Mouse (Mus musculus) kidney, adult 8-10 months (tissue): ENCODE results near the gene Mfn1.
A peak's percentile ranks its signal among the peaks of the same experiment; 100 is the strongest.

ENCODE experiments used
- DNase-seq, 2 experiments: peaks; one replicate each; pipeline ENCODE4 v3.0.0; 2022

The Mfn1 gene

DNA sequence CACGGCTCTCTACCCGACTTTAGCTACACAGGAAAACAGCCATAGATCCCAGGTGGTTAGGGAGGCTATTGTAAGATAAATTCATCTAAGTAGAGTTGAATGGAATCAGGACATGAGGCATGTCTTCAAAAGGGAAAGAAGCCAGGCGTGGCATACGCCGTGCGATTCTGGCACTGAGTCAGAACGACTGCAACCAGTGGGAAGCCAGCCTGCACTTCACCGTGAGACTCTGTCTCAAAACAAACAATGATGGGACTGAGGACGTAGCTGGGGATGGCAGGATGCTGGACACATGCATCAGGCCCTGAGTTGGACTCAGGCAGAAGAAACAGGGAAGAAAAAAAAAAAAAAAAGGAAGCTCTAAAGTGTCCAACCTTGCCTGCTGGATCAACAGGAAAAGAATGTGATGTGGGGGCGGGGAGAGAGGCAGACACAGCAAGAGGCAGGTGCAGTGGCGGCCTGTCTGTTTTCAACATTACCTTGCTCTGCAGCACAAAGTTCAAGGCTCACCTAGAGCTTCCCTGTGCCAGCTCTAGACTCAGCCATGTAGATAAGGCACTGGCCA is 82.4 kb downstream of the Mfn1 start:
- DNase-seq = no peak

DNA sequence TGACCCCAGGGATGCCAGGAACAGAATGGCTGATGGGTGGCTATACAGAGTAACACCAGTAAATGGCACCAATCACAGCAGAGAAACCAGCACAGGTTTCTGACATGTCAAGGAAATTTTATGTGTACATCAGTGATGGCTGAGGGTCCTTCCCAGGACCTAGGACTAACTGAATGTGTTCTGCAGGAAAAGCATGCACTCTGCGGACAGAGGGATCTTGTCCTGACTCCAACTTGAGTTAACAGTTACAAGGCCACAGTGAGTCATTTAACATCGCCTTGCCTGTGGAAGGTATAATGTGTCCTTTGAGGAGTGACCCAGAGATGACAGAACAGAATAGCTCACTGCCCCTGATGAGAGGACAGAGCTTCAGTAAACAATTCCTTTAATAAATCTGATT is 85.5 kb downstream of the Mfn1 start:
- DNase-seq = no peak

DNA sequence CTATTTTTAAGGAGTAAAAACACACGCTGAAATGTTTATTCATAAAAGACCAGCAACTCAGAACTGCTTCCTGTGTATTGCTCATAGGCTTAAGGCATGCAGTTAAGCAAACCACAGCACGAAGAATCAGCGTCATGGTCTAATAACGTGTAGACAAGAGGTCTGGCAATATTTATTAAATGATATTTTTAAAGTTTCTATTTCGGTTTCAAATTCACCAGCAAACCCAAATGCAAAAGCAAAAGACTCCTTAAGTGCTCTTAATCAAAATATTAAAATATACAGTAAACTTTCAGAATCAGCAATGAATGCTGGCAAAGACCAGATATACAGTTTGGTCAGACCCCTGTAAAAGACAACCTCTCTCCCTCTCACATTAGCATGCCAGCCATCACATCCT is 86.1 kb downstream of the Mfn1 start:
- no peak for DNase-seq

DNA sequence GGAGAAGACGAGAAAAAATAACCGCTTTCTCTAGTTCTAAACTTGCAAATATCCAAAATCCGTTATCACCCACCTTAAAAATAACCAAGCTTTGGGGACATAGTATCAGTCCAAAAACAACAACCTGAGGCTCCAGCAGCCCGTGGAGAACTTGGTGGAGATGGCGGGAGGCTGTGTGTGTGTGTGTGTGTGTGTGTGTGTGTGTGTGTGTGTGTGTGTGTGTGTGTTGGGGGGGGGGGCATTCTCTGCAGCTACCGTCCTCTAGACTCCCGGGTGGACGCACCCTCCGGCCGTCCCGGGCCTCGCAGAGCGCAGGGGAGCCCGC is 86.7 kb downstream of the Mfn1 start:
- no peak for DNase-seq

DNA sequence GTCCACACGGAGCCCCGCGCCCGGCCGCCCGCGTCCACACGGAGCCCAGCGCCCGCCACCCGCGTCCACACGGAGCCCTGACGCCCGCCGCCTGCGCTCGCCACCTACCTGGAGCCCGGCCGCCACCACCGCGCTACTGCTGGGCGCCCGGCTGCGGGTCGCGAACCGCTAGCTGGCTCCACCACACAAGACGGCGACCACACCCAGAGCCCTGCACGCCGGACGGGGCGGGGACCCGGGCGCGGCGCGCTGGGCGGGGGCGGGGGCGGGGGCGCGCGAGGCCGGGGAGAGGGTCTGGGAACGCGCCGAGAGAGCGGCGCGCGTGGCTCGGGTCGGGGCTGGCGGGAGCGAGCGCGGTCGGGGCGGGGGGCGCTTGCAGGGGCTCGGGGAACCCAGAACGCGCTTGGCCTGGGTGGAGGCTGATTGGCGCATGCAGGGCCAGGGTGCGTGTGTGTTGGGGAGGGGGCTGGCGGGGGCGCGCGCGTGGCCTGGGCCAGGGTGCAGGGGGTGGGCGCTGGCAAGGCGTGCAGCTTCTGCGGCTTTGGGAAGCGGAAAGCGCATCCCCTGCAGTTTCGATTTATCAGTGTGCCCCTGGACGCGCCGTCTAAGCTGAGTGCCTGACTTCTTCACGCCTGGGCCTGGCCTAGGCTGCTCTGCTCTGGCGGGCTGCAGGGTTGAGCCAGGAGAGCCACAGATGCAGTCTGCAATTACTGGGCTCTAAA is 87.2 kb downstream of the Mfn1 start, which contains the start of gene Gnb4:
Gene Gnb4 (minus strand): TSS at position 255 of the 722 bp plus-strand sequence.
- peak; percentile 11 to 13 for DNase-seq

DNA sequence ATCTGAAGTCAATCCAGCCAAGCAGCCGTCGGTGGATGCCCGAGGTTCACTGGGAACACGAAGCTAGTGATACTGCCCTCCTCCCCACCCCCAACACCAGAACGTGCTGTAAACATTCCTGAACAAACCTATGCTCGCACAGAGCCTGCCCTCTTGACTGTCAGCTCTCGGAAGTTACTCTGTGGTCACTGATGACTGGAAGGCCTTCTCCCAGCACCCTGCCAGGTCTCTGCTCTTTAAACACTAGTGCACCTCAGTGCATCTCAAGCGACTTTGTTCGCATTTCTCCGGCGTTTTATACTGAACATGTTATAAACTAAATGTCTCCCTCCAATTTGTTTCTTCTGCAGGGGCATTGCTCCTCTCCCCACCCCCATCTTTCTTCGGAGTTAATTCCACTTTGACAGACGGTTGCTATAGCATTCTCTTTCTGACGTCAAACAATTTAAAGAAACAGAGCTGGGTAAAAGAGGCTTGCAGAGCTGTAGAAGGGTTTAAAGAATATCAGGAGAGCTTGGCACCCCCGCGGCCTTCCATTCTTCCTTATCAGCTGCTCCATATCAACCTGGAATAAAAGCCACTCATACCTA is 87.9 kb downstream of the Mfn1 start:
- DNase-seq = no peak

DNA sequence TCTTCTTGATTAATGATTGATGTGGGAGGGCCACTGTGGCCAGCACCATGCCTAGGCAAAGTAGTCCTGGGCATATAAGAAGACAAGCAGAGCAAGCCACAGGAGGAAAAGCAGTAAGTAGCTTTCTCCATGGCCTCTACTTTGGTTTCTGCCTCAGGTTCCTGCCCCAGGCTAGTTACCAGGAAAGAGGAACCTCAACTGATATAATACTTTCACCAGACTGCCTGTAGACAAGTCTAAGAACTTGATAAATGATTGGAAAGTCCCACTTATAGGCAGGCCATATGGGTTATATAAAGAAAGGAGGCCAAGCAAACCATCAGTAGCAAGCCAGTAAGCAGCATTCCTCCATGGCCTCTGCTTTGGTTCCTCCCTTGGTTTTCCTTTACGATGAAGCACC is 92.4 kb downstream of the Mfn1 start:
- no peak for DNase-seq

DNA sequence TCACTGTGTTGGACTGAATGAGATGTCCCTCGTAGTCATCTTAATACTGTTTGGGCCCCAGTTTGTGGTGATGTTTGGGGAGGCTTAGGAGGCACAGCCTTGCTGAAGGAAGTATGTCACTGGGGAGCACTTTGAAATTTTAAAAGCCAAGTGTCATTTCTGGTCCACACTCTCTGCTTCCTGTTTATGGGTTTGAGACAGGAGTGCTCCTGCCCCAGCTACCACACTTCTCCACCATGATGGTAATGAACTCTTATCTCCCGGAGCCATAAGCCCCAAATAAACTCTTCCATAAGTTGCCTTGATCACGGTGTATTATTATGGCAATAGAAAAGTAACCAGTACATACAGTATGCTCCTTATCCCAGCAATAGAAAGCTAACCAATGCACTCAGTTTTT is 92.8 kb downstream of the Mfn1 start:
- no peak for DNase-seq

DNA sequence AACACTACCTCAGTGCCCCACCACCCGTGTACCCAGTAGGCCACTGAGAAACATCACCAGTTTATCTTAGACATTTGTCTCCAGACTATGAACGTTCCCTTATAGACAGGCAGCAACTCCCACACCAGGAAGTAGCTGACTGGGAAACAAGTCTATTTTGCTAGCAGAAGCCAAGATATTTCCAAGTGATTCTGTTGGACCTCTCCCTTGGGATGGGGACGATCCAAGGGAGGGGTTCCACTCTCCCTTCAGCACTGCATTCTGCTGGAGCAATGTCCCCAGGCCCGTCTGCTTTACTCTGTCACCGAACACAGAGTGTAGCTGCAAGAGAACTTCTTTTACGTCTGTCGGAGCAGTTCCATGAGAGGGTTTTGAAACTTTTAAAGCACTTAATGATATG is 98.9 kb downstream of the Mfn1 start:
- DNase-seq = no peak
